Mouse (Mus musculus) myocyte (in vitro differentiated cells): ENCODE measurements around the gene Cysrt1. TPM values are rescaled to one million over a fixed set of nuclear protein-coding genes. Genes with fewer than 3 reads are reported as not detected.

Source experiments
- H3K27me3 ChIP-seq: one replicate; pipeline ENCODE4 v1.6.1; 2011; ENCODE audit not compliant: control insufficient read depth, insufficient read depth, insufficient read length
- H3K36me3 ChIP-seq: one replicate; pipeline ENCODE4 v1.6.1; 2011; ENCODE audit not compliant: control insufficient read depth, insufficient read depth
- H3K4me2 ChIP-seq: one replicate; pipeline ENCODE4 v1.6.1; 2011; ENCODE audit warnings: low read depth, control low read depth
- H3K4me3 ChIP-seq: one replicate; pipeline ENCODE4 v1.5.1; 2011; ENCODE audit warnings: mild to moderate bottlenecking, control low read depth, moderate library complexity
- H3K79me2 ChIP-seq: one replicate; pipeline ENCODE4 v1.6.1; 2011; ENCODE audit not compliant: control insufficient read depth, insufficient read depth
- H3ac ChIP-seq: one replicate; pipeline ENCODE4 v1.6.1; 2011; ENCODE audit not compliant: control insufficient read depth, insufficient read length
- CEBPB ChIP-seq: IDR thresholded peaks from 2 replicates; pipeline ENCODE4 v1.6.1; 2011; ENCODE audit warnings: mild to moderate bottlenecking, moderate library complexity; ENCODE audit not compliant: poor library complexity, insufficient read depth, severe bottlenecking
- E2F4 ChIP-seq: IDR thresholded peaks from one replicate; pipeline ENCODE4 v1.6.1; 2011; ENCODE audit warnings: mild to moderate bottlenecking, control low read depth, moderate library complexity; ENCODE audit not compliant: insufficient read depth
- MAX ChIP-seq: IDR thresholded peaks from one replicate; pipeline ENCODE4 v1.6.1; 2011; ENCODE audit warnings: low read depth, mild to moderate bottlenecking, control low read depth
- MYOD1 ChIP-seq, 3 experiments: IDR thresholded peaks; one replicate each; pipeline ENCODE4 v1.6.1; 2011; ENCODE audit warnings: control low read depth in 2 of 3, low read depth in 2 of 3, mild to moderate bottlenecking in 2 of 3, moderate library complexity in 1 of 3; ENCODE audit not compliant: insufficient read length in 2 of 3, control insufficient read depth in 1 of 3
- MYOG ChIP-seq, 3 experiments: IDR thresholded peaks; one replicate each; pipeline ENCODE4 v1.6.1; 2011; ENCODE audit warnings: control low read depth in 2 of 3, low read depth in 2 of 3, mild to moderate bottlenecking in 2 of 3; ENCODE audit not compliant: insufficient read length in 2 of 3, control insufficient read depth in 1 of 3, insufficient read depth in 1 of 3
- POLR2A ChIP-seq: IDR thresholded peaks from one replicate; pipeline ENCODE4 v1.6.1; 2011; ENCODE audit warnings: low read depth, mild to moderate bottlenecking, control low read depth, moderate library complexity; ENCODE audit not compliant: insufficient read length
- POLR2AphosphoS2 ChIP-seq: IDR thresholded peaks from one replicate; pipeline ENCODE4 v1.6.1; 2011; ENCODE audit warnings: low read depth, control low read depth; ENCODE audit not compliant: insufficient read length
- REST ChIP-seq: IDR thresholded peaks from one replicate; pipeline ENCODE4 v1.6.1; 2011; ENCODE audit warnings: mild to moderate bottlenecking, control low read depth, moderate library complexity; ENCODE audit not compliant: insufficient read depth, insufficient read length
- SRF ChIP-seq: IDR thresholded peaks from one replicate; pipeline ENCODE4 v1.6.1; 2011; ENCODE audit warnings: low read depth; ENCODE audit not compliant: control insufficient read depth, insufficient read length
- TCF12 ChIP-seq: IDR thresholded peaks from one replicate; pipeline ENCODE4 v1.6.1; 2011; ENCODE audit warnings: mild to moderate bottlenecking, control low read depth; ENCODE audit not compliant: poor library complexity, insufficient read depth, severe bottlenecking
- TCF3 ChIP-seq: IDR thresholded peaks from one replicate; pipeline ENCODE4 v1.6.1; 2011; ENCODE audit warnings: low read depth, control low read depth; ENCODE audit not compliant: insufficient read length
- USF1 ChIP-seq: IDR thresholded peaks from one replicate; pipeline ENCODE4 v1.6.1; 2011; ENCODE audit warnings: low read depth, mild to moderate bottlenecking, control low read depth, moderate library complexity
- polyA plus RNA-seq: library from polyadenylated mRNA; unstranded; fragments of >200 nt; fragmentation: generic; extraction: Trizol; gene quantifications from one replicate; pipeline ENCODE4 v1.2.1, GENCODE M21; 2012; ENCODE audit warnings: missing spikeins

The Cysrt1 gene
- polyA plus RNA-seq, 1 experiment, result not detected

GRCm38 (mm10) chr2:25225811-25226379, 16.4 kb downstream of the Cysrt1 start:
- H3ac ChIP-seq, result no peak overlapping the region
- H3K27me3 ChIP-seq, result peaks cover 11% of the 10 kb centered on the region
- TF ChIP-seq CEBPB (no peak), POLR2A (no peak), SRF (no peak), REST (no peak), MYOD1 (IDR thresholded peaks at IDR 0.05; ENCODE audit: control insufficient read depth in 1 of 3, insufficient read length in 2 of 3, low read depth in 2 of 3) (no peak), USF1 (no peak), E2F4 (no peak), TCF3 (no peak), MAX (no peak), POLR2AphosphoS2 (no peak), MYOG (IDR thresholded peaks at IDR 0.05; ENCODE audit: control insufficient read depth in 1 of 3, insufficient read depth in 1 of 3, insufficient read length in 2 of 3, low read depth in 2 of 3) (no peak), TCF12 (no peak)
- H3K4me2 ChIP-seq, result peak overlapping the region; percentile 76
- H3K4me3 ChIP-seq, result peak overlapping the region; percentile 99
- peaks cover 23% of the 10 kb centered on the region for H3K36me3 ChIP-seq
- H3K79me2 ChIP-seq, result peaks cover 11% of the 10 kb centered on the region

GRCm38 (mm10) chr2:25224766-25225752, 17.2 kb downstream of the Cysrt1 start:
- peak overlapping the region; percentile 59 for H3ac ChIP-seq
- peak; percentile 32 for TF ChIP-seq E2F4
- TF ChIP-seq POLR2AphosphoS2, result peak; percentile 77
- no peak for TF ChIP-seq REST
- TF ChIP-seq SRF, result no peak
- peak; percentile 58 for TF ChIP-seq POLR2A
- peak in 2 of 3 experiments; percentile 45 to 54 for TF ChIP-seq MYOD1 (IDR thresholded peaks at IDR 0.05; ENCODE audit: control insufficient read depth in 1 of 3, insufficient read length in 2 of 3, low read depth in 2 of 3)
- no peak for TF ChIP-seq MAX
- peak in 2 of 3 experiments; percentile 33 to 44 for TF ChIP-seq MYOG (IDR thresholded peaks at IDR 0.05; ENCODE audit: control insufficient read depth in 1 of 3, insufficient read depth in 1 of 3, insufficient read length in 2 of 3, low read depth in 2 of 3)
- H3K36me3 ChIP-seq, result peaks cover 23% of the 10 kb centered on the region

GRCm38 (mm10) chr2:25224492-25224765, 17.8 kb downstream of the Cysrt1 start, which contains the start of gene Tubb4b:
Tubb4b (minus strand) TSS chr2:25224702.
- peaks cover 23% of the 10 kb centered on the region for H3K36me3 ChIP-seq
- H3K4me3 ChIP-seq, result peak within 1 kb of the TSS; percentile 99
- peak within 1 kb of the TSS; percentile 99 for H3K4me2 ChIP-seq
- peak within 1 kb of the TSS; percentile 59 for H3ac ChIP-seq
- peaks cover 11% of the 10 kb centered on the region for H3K79me2 ChIP-seq
- TF ChIP-seq POLR2AphosphoS2 (peak; percentile 96), MYOG (IDR thresholded peaks at IDR 0.05; ENCODE audit: control insufficient read depth in 1 of 3, insufficient read depth in 1 of 3, insufficient read length in 2 of 3, low read depth in 2 of 3) (peak in 2 of 3 experiments; percentile 25 to 71), REST (peak; percentile 51), MAX (no peak), MYOD1 (IDR thresholded peaks at IDR 0.05; ENCODE audit: control insufficient read depth in 1 of 3, insufficient read length in 2 of 3, low read depth in 2 of 3) (peak in 2 of 3 experiments; percentile 45 to 68), USF1 (no peak), E2F4 (no peak), CEBPB (no peak), TCF3 (peak; percentile 31), POLR2A (peak; percentile 89), SRF (no peak)
- no peaks in the 10 kb centered on the region for H3K27me3 ChIP-seq

More at GRCm38 (mm10) chr2:25224766-25225752, 17.2 kb downstream of the Cysrt1 start:
- Histone ChIP-seq H3K27me3 (peaks cover 3% of the 10 kb centered on the region), H3K4me2 (peak overlapping the region; percentile 76), H3K79me2 (peaks cover 11% of the 10 kb centered on the region), H3K4me3 (peak overlapping the region; percentile 99)

GRCm38 (mm10) chr2:25223681-25224491, 18.4 kb downstream of the Cysrt1 start:
- Histone ChIP-seq H3K4me3 (peak overlapping the region; percentile 99), H3K79me2 (peaks cover 11% of the 10 kb centered on the region), H3K4me2 (peak overlapping the region; percentile 99), H3ac (peak overlapping the region; percentile 59), H3K36me3 (peaks cover 23% of the 10 kb centered on the region), H3K27me3 (no peaks in the 10 kb centered on the region)
- no peak for TF ChIP-seq TCF3
- no peak for TF ChIP-seq SRF
- no peak for TF ChIP-seq TCF12
- peak; percentile 22 for TF ChIP-seq POLR2AphosphoS2
- no peak for TF ChIP-seq MYOG (IDR thresholded peaks at IDR 0.05; ENCODE audit: control insufficient read depth in 1 of 3, insufficient read depth in 1 of 3, insufficient read length in 2 of 3, low read depth in 2 of 3)
- no peak for TF ChIP-seq MAX
